Mouse (Mus musculus): ENCODE results near the gene She.

She gene

GRCm38 (mm10) chr3:89882556-89883181 lies 51.5 kb downstream of the She start:
- no peak for DNase-seq (ENCODE audit: low spot score in 2 of 2)

GRCm38 (mm10) chr3:89883582-89884041 lies 52.4 kb downstream of the She start:
- DNase-seq (ENCODE audit: low spot score in 2 of 2) = no peak

GRCm38 (mm10) chr3:89885766-89886165 lies 54.6 kb downstream of the She start:
- no peak for DNase-seq (ENCODE audit: low spot score in 2 of 2)

- DNase-seq (ENCODE audit: low spot score in 2 of 2) = no peak
Observed at GRCm38 (mm10) chr3:89887582-89888230, 56.5 kb downstream of the She start.

- DNase-seq (ENCODE audit: low spot score in 2 of 2) = no peak
Observed at GRCm38 (mm10) chr3:89889841-89890430, 58.8 kb downstream of the She start.

GRCm38 (mm10) chr3:89891696-89892095 lies 60.5 kb downstream of the She start:
- DNase-seq (ENCODE audit: low spot score in 2 of 2) = no peak

- DNase-seq (ENCODE audit: low spot score in 2 of 2) = no peak
Observed at GRCm38 (mm10) chr3:89892517-89893106, 61.4 kb downstream of the She start.

- DNase-seq (ENCODE audit: low spot score in 2 of 2) = no peak
Observed at GRCm38 (mm10) chr3:89896571-89896970, 65.4 kb downstream of the She start.

- DNase-seq (ENCODE audit: low spot score in 2 of 2) = no peak
Observed at GRCm38 (mm10) chr3:89897204-89897796, 66.1 kb downstream of the She start.

- DNase-seq (ENCODE audit: low spot score in 2 of 2) = no peak
Observed at GRCm38 (mm10) chr3:89898011-89898410, 66.8 kb downstream of the She start.

- DNase-seq (ENCODE audit: low spot score in 2 of 2) = no peak
Observed at GRCm38 (mm10) chr3:89898870-89899510, 67.8 kb downstream of the She start.

- no peak for DNase-seq (ENCODE audit: low spot score in 2 of 2)
Observed at GRCm38 (mm10) chr3:89899511-89899908, 68.3 kb downstream of the She start.

- no peak for DNase-seq (ENCODE audit: low spot score in 2 of 2)
Observed at GRCm38 (mm10) chr3:89907846-89908245, 76.7 kb downstream of the She start.

All from frontal cortex, postnatal 14 days (tissue).